Mouse (Mus musculus) CH12.LX (cell line): ENCODE data around the gene Cfl2. TPM values are rescaled to one million over a fixed set of nuclear protein-coding genes. Genes with fewer than 3 reads are reported as not detected.
"Not testable (repeated sequence)": the region's sequence is repeated elsewhere in the genome, so short reads cannot be mapped to it uniquely, and the experiment has no call there.

Experiments
- DNase-seq: peaks from one replicate; pipeline ENCODE4 v3.0.0-alpha.2; 2013; ENCODE audit errors: extremely low read depth
- H3K27ac ChIP-seq: 2 replicates; pipeline ENCODE4 v1.5.1; 2012; ENCODE audit warnings: low read depth, mild to moderate bottlenecking, control low read depth, moderate library complexity; ENCODE audit not compliant: insufficient read depth
- H3K27me3 ChIP-seq: replicated peaks from 2 replicates; pipeline ENCODE3; 2012; ENCODE audit warnings: inconsistent platforms
- H3K36me3 ChIP-seq, 2 experiments: replicated peaks in 1 of 2; 2 replicates each; pipeline versions ENCODE3 to v1.6.1; 2012; ENCODE audit warnings: inconsistent platforms in 1 of 2, low read length in 1 of 2, mild to moderate bottlenecking in 1 of 2, mixed read lengths in 1 of 2, moderate library complexity in 1 of 2; ENCODE audit not compliant: control insufficient read depth in 1 of 2, insufficient read depth in 1 of 2
- H3K4me1 ChIP-seq, 2 experiments: 2 replicates each; pipeline ENCODE4 v1.6.1; 2012; ENCODE audit warnings: inconsistent platforms in 1 of 2, moderate library complexity in 1 of 2; ENCODE audit not compliant: insufficient read depth in 2 of 2, control insufficient read depth in 1 of 2
- H3K4me2 ChIP-seq: 2 replicates; pipeline ENCODE4 v1.6.1; 2012; ENCODE audit warnings: low read depth, mild to moderate bottlenecking, control low read depth; ENCODE audit not compliant: poor library complexity, insufficient read depth, severe bottlenecking
- H3K4me3 ChIP-seq, 3 experiments: fragments of 150-350 bp in 1 of 3; sonication (generic) in 1 of 3; replicated peaks in 1 of 3; 2 replicates each; pipeline versions ENCODE3 to v1.5.1; 2011 to 2012; ENCODE audit warnings: low read depth in 2 of 3, low read length in 2 of 3, mild to moderate bottlenecking in 2 of 3, moderate library complexity in 2 of 3, control low read depth in 1 of 3, improper control_type of control experiment in 1 of 3, inconsistent platforms in 1 of 3, mixed read lengths in 1 of 3; ENCODE audit not compliant: poor library complexity in 1 of 3
- H3K79me2 ChIP-seq: replicated peaks from 2 replicates; pipeline ENCODE4 v1.6.1; 2012; ENCODE audit warnings: mild to moderate bottlenecking, moderate library complexity; ENCODE audit not compliant: control insufficient read depth, poor library complexity, insufficient read depth, severe bottlenecking; ENCODE audit errors: extremely low read depth
- H3K9ac ChIP-seq: 2 replicates; pipeline ENCODE4 v1.6.1; 2012; ENCODE audit warnings: low read depth, mild to moderate bottlenecking, control low read depth, moderate library complexity; ENCODE audit not compliant: insufficient read depth
- H3K9me3 ChIP-seq: replicated peaks from 2 replicates; pipeline ENCODE3; 2012; ENCODE audit warnings: low read length, inconsistent platforms, mixed read lengths
- CHD1 ChIP-seq: IDR thresholded peaks from 2 replicates; pipeline ENCODE4 v1.6.1; 2012; ENCODE audit warnings: low read depth, low read length, improper control_type of control experiment, inconsistent platforms
- CHD2 ChIP-seq: IDR thresholded peaks from 2 replicates; pipeline ENCODE4 v1.6.1; 2011; ENCODE audit warnings: low read length, improper control_type of control experiment
- CTCF ChIP-seq, 2 experiments: IDR thresholded peaks in 1 of 2; conservative IDR thresholded peaks in 1 of 2; 2 replicates each; pipeline ENCODE4 v1.5.1; 2011 to 2012; ENCODE audit warnings: low read depth in 2 of 2, low read length in 2 of 2, improper control_type of control experiment in 1 of 2, inconsistent platforms in 1 of 2, mild to moderate bottlenecking in 1 of 2, moderate library complexity in 1 of 2
- ETS1 ChIP-seq: conservative IDR thresholded peaks from 2 replicates; pipeline ENCODE4 v1.6.1; 2012; ENCODE audit warnings: low read depth, mild to moderate bottlenecking, inconsistent platforms, low read length, improper control_type of control experiment, moderate library complexity
- HCFC1 ChIP-seq: IDR thresholded peaks from 2 replicates; pipeline ENCODE4 v1.6.1; 2012; ENCODE audit warnings: low read depth, mild to moderate bottlenecking, inconsistent platforms, low read length, improper control_type of control experiment
- JUN ChIP-seq: IDR thresholded peaks from 2 replicates; pipeline ENCODE4 v1.6.1; 2011; ENCODE audit warnings: low read depth, mild to moderate bottlenecking, low read length, improper control_type of control experiment, moderate library complexity; ENCODE audit not compliant: insufficient read depth
- MAX ChIP-seq: IDR thresholded peaks from 2 replicates; pipeline ENCODE4 v1.6.1; 2011; ENCODE audit warnings: low read length, improper control_type of control experiment
- MAZ ChIP-seq: IDR thresholded peaks from 2 replicates; pipeline ENCODE4 v1.6.1; 2012; ENCODE audit warnings: low read depth, mild to moderate bottlenecking, inconsistent platforms, low read length, improper control_type of control experiment, moderate library complexity
- MEF2A ChIP-seq: IDR thresholded peaks from 2 replicates; pipeline ENCODE4 v1.6.1; 2014; ENCODE audit warnings: low read depth, mild to moderate bottlenecking, inconsistent platforms, low read length, improper control_type of control experiment, borderline replicate concordance
- NELFE ChIP-seq: IDR thresholded peaks from 2 replicates; pipeline ENCODE4 v1.6.1; 2011; ENCODE audit warnings: low read depth, low read length, improper control_type of control experiment
- POLR2A ChIP-seq: IDR thresholded peaks from 2 replicates; pipeline ENCODE4 v1.6.1; 2011; ENCODE audit warnings: low read depth, mild to moderate bottlenecking, improper control_type of control experiment, low read length
- TBP ChIP-seq: conservative IDR thresholded peaks from 2 replicates; pipeline ENCODE4 v1.6.1; 2011; ENCODE audit warnings: low read depth, low read length, improper control_type of control experiment
- USF1 ChIP-seq: IDR thresholded peaks from 2 replicates; pipeline ENCODE4 v1.6.1; 2014; ENCODE audit warnings: low read depth, mild to moderate bottlenecking, inconsistent platforms, low read length, improper control_type of control experiment
- ZKSCAN1 ChIP-seq: IDR thresholded peaks from 2 replicates; pipeline ENCODE4 v1.6.1; 2012; ENCODE audit warnings: low read depth, inconsistent platforms, low read length, improper control_type of control experiment, borderline replicate concordance
- dilution Hi-C: fragments of 300-500 bp; cut with MboI; formaldehyde crosslinking; loops from 2 replicates; pipeline ENCODE4 v1.14.3; 2020; ENCODE audit warnings: low sequenced_read_pairs; ENCODE audit not compliant: extremely low pct_unique_long_range_greater_than_20kb, extremely low pct_ligation_motif_present
- in situ Hi-C: fragments of 300-500 bp; cut with MboI; formaldehyde crosslinking; loops from 3 replicates; pipeline ENCODE4 v1.14.3; 2019; ENCODE audit warnings: low sequenced_read_pairs, low pct_ligation_motif_present, low pct_unique_long_range_greater_than_20kb, mixed read lengths
- polyA plus RNA-seq: library from polyadenylated mRNA; unstranded; fragments of >175 nt; gene quantifications from 2 replicates; pipeline ENCODE4 v1.2.1, GENCODE M21; 2012; ENCODE audit warnings: low read depth; ENCODE audit not compliant: insufficient read length
- total RNA-seq, 2 experiments: library from RNA; depleted of rRNA; stranded (reverse); fragments of 300-350 nt in 1 of 2; fragments of >200 nt in 1 of 2; gene quantifications; 2 replicates each; pipeline ENCODE4 v1.2.3; 2012 to 2014

Gene Cfl2
- total and polyA plus RNA-seq, 3 experiments: 6.1 to 25.2 (median 13.8) TPM

- Histone ChIP-seq H3K36me3 (peaks cover 64 to 90% of the 10 kb centered on the region in 2 experiments), H3K27ac (no peak overlapping the region), H3K9me3 (no peaks in the 10 kb centered on the region), H3K27me3 (no peaks in the 10 kb centered on the region), H3K4me3 (no peak overlapping the region), H3K4me2 (no peak overlapping the region), H3K9ac (no peak overlapping the region), H3K79me2 (peaks cover 4% of the 10 kb centered on the region), H3K4me1 (peaks cover 0 to 6% of the 10 kb centered on the region in 2 experiments; a peak in 1 of 4 replicates)
- TF ChIP-seq USF1 (no peak), MAZ (no peak), JUN (no peak), NELFE (no peak), ZKSCAN1 (no peak), MAX (no peak), ETS1 (no peak), POLR2A (no peak), HCFC1 (no peak), CHD2 (no peak), MEF2A (no peak), TBP (no peak), CHD1 (no peak)
- dilution Hi-C loops: no loop called here
- DNase-seq: no peak
- in situ Hi-C loops: no loop called here
These were observed 47.7 kb upstream of the Cfl2 start for GRCm38 (mm10) chr12:54910387-54910786.

GRCm38 (mm10) chr12:54892559-54892958, 29.9 kb upstream of the Cfl2 start:
- in situ Hi-C loops, H3K9me3 ChIP-seq, dilution Hi-C loops, H3K4me3 ChIP-seq, DNase-seq, H3K9ac ChIP-seq, H3K4me1 ChIP-seq, H3K79me2 ChIP-seq, H3K27me3 ChIP-seq, H3K27ac ChIP-seq, H3K4me2 ChIP-seq: not testable (repeated sequence)
- H3K36me3 ChIP-seq: peaks cover 27 to 47% of the 10 kb centered on the region in 2 experiments

GRCm38 (mm10) chr12:54890426-54890825, 27.7 kb upstream of the Cfl2 start:
- Histone ChIP-seq H3K9me3 (peaks cover 3% of the 10 kb centered on the region), H3K36me3 (peaks cover 18 to 32% of the 10 kb centered on the region in 2 experiments), H3K27ac (no peak overlapping the region), H3K27me3 (no peaks in the 10 kb centered on the region), H3K4me2 (no peak overlapping the region), H3K4me1 (no peaks in the 10 kb centered on the region), H3K4me3 (no peak overlapping the region), H3K9ac (no peak overlapping the region), H3K79me2 (no peaks in the 10 kb centered on the region)
- dilution Hi-C loops (no loop called here), in situ Hi-C loops (no loop called here)
- TF ChIP-seq ETS1: no peak
- TF ChIP-seq CTCF (conservative IDR thresholded peaks at IDR 0.05 in 1 of 2, IDR thresholded peaks at IDR 0.05 in 1 of 2; ENCODE audit: low read depth in 2 of 2, low read length in 2 of 2): peak in 1 of 2 experiments; percentile 34; a peak in 2 of 4 replicates
- no peak for DNase-seq
